In genomic region chr5:101855475-101855874, GRCm38 (mm10) we compare ENCODE assay signal across 24 mouse cellular contexts.
DNase-seq lines count a peak whose midpoint lies in the region; ATAC-seq and TF ChIP-seq lines count a peak whose summit lies in the region.
"Had no signal": no experiment of that assay in that cellular context is flagged by ENCODE, and none has a peak within 500 bp of the region (broad histone marks: within the 10 kb centered on the region; RNA-seq: fewer than 3 reads in every experiment).

No protein-coding gene starts in this region.

- TF ChIP-seq CTCF in forebrain, postnatal 0 days (IDR thresholded peaks at IDR 0.05; ENCODE audit: low read depth), result no peak

- DNase-seq in forebrain, embryonic 11.5 days (ENCODE audit: low spot score), result peak; percentile 33
- no peak for DNase-seq in forebrain, postnatal 0 days
- peak; percentile 27 for DNase-seq in lung, postnatal 14 days
- DNase-seq in lung, postnatal 4 days, result peak; percentile 36 to 62
- DNase-seq in kidney, postnatal 10 days, result no peak
- DNase-seq in gastrocnemius, adult 8-10 months (ENCODE audit: low spot score in 2 of 2), result no peak
- DNase-seq: adrenal gland, adult 2 months; adrenal gland, postnatal 14 days; cerebellum, adult 11 months; cerebellum, adult 9-11 months; cerebellum, postnatal 25 days; gastrocnemius, postnatal 10 days; gastrocnemius, postnatal 36 days; heart, postnatal 36 days had no signal

- peaks cover 22% of the 10 kb centered on the region for H3K36me3 ChIP-seq in forebrain, embryonic 11.5 days (ENCODE audit: control insufficient read depth, insufficient read depth, low read length)
- peaks cover 84% of the 10 kb centered on the region for H3K36me3 ChIP-seq in forebrain, postnatal 0 days (ENCODE audit: insufficient read depth)
- peaks cover 67% of the 10 kb centered on the region for H3K36me3 ChIP-seq in lung, embryonic 16.5 days (ENCODE audit: control insufficient read depth, insufficient read depth, low read length)

- no peak overlapping the region for H3K4me2 ChIP-seq in forebrain, embryonic 11.5 days (ENCODE audit: low read depth, low read length, severe bottlenecking)
- no peak overlapping the region for H3K4me2 ChIP-seq in forebrain, postnatal 0 days (ENCODE audit: low read depth)
- H3K4me2 ChIP-seq in lung, embryonic 16.5 days (ENCODE audit: low read depth, low read length), result no peak overlapping the region
- H3K4me2 ChIP-seq: embryonic facial prominence, embryonic 12.5 days; embryonic facial prominence, embryonic 15.5 days; forebrain, embryonic 12.5 days; heart, embryonic 11.5 days; hindbrain, embryonic 13.5 days had no signal

- H3K27me3 ChIP-seq in forebrain, embryonic 11.5 days (ENCODE audit: control insufficient read depth, insufficient read depth, low read length), result no peaks in the 10 kb centered on the region
- no peaks in the 10 kb centered on the region for H3K27me3 ChIP-seq in forebrain, postnatal 0 days (ENCODE audit: insufficient read depth, low read length)
- no peaks in the 10 kb centered on the region for H3K27me3 ChIP-seq in lung, embryonic 16.5 days (ENCODE audit: control insufficient read depth, insufficient read depth, low read depth, low read length)
- H3K27me3 ChIP-seq: embryonic facial prominence, embryonic 12.5 days; embryonic facial prominence, embryonic 15.5 days; forebrain, embryonic 12.5 days; hindbrain, embryonic 13.5 days had no signal

- H3K9ac ChIP-seq in forebrain, embryonic 11.5 days (ENCODE audit: low read length), result no peak overlapping the region
- no peak overlapping the region for H3K9ac ChIP-seq in forebrain, postnatal 0 days
- no peak overlapping the region for H3K9ac ChIP-seq in lung, embryonic 16.5 days (ENCODE audit: low read length)
- H3K9ac ChIP-seq: embryonic facial prominence, embryonic 12.5 days; embryonic facial prominence, embryonic 15.5 days; forebrain, embryonic 12.5 days; hindbrain, embryonic 13.5 days had no signal

- no peaks in the 10 kb centered on the region for H3K4me1 ChIP-seq in forebrain, embryonic 11.5 days (replicated peaks; ENCODE audit: control insufficient read depth, insufficient read depth, low read length)
- H3K4me1 ChIP-seq in forebrain, postnatal 0 days (ENCODE audit: insufficient read depth), result no peaks in the 10 kb centered on the region
- H3K4me1 ChIP-seq in lung, embryonic 16.5 days (replicated peaks; ENCODE audit: control insufficient read depth, insufficient read depth, low read length), result no peaks in the 10 kb centered on the region
- H3K4me1 ChIP-seq: embryonic facial prominence, embryonic 12.5 days; embryonic facial prominence, embryonic 15.5 days; forebrain, embryonic 12.5 days; hindbrain, embryonic 10.5 days; hindbrain, embryonic 13.5 days had no signal

- ATAC-seq in forebrain, embryonic 11.5 days (replicated peaks; ENCODE audit: low FRiP score), result no peak
- ATAC-seq in forebrain, postnatal 0 days, result no peak
- peak; percentile 72 for ATAC-seq in lung, embryonic 16.5 days (ENCODE audit: low read depth)
- ATAC-seq in activated CD4-positive, CD25-positive, alpha-beta regulatory T cell, adult 4 months, result no peak
- ATAC-seq: forebrain, embryonic 16.5 days; hindbrain, embryonic 16.5 days had no signal

- 95% methylated on average over 16 of the region's 16 CpGs for WGBS in forebrain, embryonic 11.5 days
- WGBS in forebrain, postnatal 0 days, result 96% methylated on average over 16 of the region's 16 CpGs
- WGBS in lung, embryonic 16.5 days, result 82% methylated on average over 16 of the region's 16 CpGs

- H3K4me3 ChIP-seq in forebrain, embryonic 11.5 days (ENCODE audit: low read depth, low read length), result no peak overlapping the region
- H3K4me3 ChIP-seq in forebrain, postnatal 0 days (ENCODE audit: low read depth, low read length), result no peak overlapping the region
- no peak overlapping the region for H3K4me3 ChIP-seq in lung, embryonic 16.5 days (ENCODE audit: low read length)
- H3K4me3 ChIP-seq: embryonic facial prominence, embryonic 12.5 days; embryonic facial prominence, embryonic 15.5 days; forebrain, embryonic 12.5 days; hindbrain, embryonic 10.5 days; hindbrain, embryonic 13.5 days had no signal

- no peak overlapping the region for H3K27ac ChIP-seq in forebrain, embryonic 11.5 days (ENCODE audit: low read depth, low read length)
- no peak overlapping the region for H3K27ac ChIP-seq in forebrain, postnatal 0 days (ENCODE audit: low read depth, low read length)
- H3K27ac ChIP-seq in lung, embryonic 16.5 days (ENCODE audit: low read length), result no peak overlapping the region
- H3K27ac ChIP-seq: embryonic facial prominence, embryonic 12.5 days; embryonic facial prominence, embryonic 15.5 days; forebrain, embryonic 12.5 days; hindbrain, embryonic 10.5 days; hindbrain, embryonic 13.5 days had no signal

- H3K9me3 ChIP-seq in forebrain, embryonic 11.5 days (ENCODE audit: control insufficient read depth, low read length), result no peaks in the 10 kb centered on the region
- H3K9me3 ChIP-seq in forebrain, postnatal 0 days (ENCODE audit: low read length), result no peaks in the 10 kb centered on the region
- no peaks in the 10 kb centered on the region for H3K9me3 ChIP-seq in lung, embryonic 16.5 days (ENCODE audit: control insufficient read depth, low read length)
- H3K9me3 ChIP-seq: embryonic facial prominence, embryonic 12.5 days; embryonic facial prominence, embryonic 15.5 days; forebrain, embryonic 12.5 days; hindbrain, embryonic 10.5 days; hindbrain, embryonic 13.5 days had no signal

Comparison
In these comparisons a context has a peak if more than half of its experiments do, and no peak if none do; other contexts are left out.
1. DNase-seq: peak in forebrain, embryonic 11.5 days (single experiment), lung, postnatal 14 days (single experiment) and lung, postnatal 4 days (2 of 2); none in forebrain, postnatal 0 days (single experiment), kidney, postnatal 10 days (single experiment) and gastrocnemius, adult 8-10 months (0 of 2).